Mouse (Mus musculus) adrenal gland, adult (tissue): ENCODE data around the gene Cpne9.

Experiments used
- DNase-seq, 2 experiments: peaks; one replicate each; pipeline ENCODE4 v3.0.0; 2022 to 2023; ENCODE audit warnings: low spot score in 1 of 2; ENCODE audit not compliant: inconsistent age in 2 of 2

Cpne9 gene

GRCm38 (mm10) chr6:113336852-113337620 is 54.9 kb downstream of the Cpne9 start:
- peak; percentile 70 to 87 for DNase-seq

GRCm38 (mm10) chr6:113341574-113341973 is 59.5 kb downstream of the Cpne9 start:
- DNase-seq = peak; percentile 29 to 57

GRCm38 (mm10) chr6:113342297-113342696 is 60.2 kb downstream of the Cpne9 start:
- peak in 1 of 2 experiments; percentile 49 for DNase-seq

- peak; percentile 91 to 96 for DNase-seq
Measured at GRCm38 (mm10) chr6:113343177-113344092, 61.3 kb downstream of the Cpne9 start, which contains the start of gene Camk1. Camk1 (minus strand) TSS chr6:113343984.

- peak; percentile 81 to 91 for DNase-seq
Measured at GRCm38 (mm10) chr6:113344321-113344720, 62.2 kb downstream of the Cpne9 start.

GRCm38 (mm10) chr6:113346897-113347296 is 64.8 kb downstream of the Cpne9 start:
- no peak for DNase-seq

GRCm38 (mm10) chr6:113350538-113350937 is 68.4 kb downstream of the Cpne9 start:
- DNase-seq = no peak

GRCm38 (mm10) chr6:113351161-113351560 is 69.1 kb downstream of the Cpne9 start:
- peak in 1 of 2 experiments; percentile 16 for DNase-seq

- DNase-seq = peak in 1 of 2 experiments; percentile 19
Measured at GRCm38 (mm10) chr6:113351653-113352052, 69.5 kb downstream of the Cpne9 start.

- peak in 1 of 2 experiments; percentile 56 for DNase-seq
Measured at GRCm38 (mm10) chr6:113352820-113353219, 70.7 kb downstream of the Cpne9 start.

GRCm38 (mm10) chr6:113353696-113354095 is 71.6 kb downstream of the Cpne9 start:
- DNase-seq = peak in 1 of 2 experiments; percentile 19
